Mouse (Mus musculus) inflammation-experienced regulatory T-cells (primary cell): ENCODE measurements around the gene Nfatc4. TPM values are rescaled to one million over a fixed set of nuclear protein-coding genes. Genes with fewer than 3 reads are reported as not detected.

ENCODE experiments used
- polyA plus RNA-seq, 2 experiments: library from polyadenylated mRNA; unstranded; fragments of 100-300 nt; shearing (Covaris generic); gene quantifications; one replicate each; pipeline ENCODE4 v1.2.1; 2017

Gene Nfatc4
- 1 to 10 TPM in 1 of 2 experiments, not detected in 1; 1.6 TPM for polyA plus RNA-seq

DNA sequence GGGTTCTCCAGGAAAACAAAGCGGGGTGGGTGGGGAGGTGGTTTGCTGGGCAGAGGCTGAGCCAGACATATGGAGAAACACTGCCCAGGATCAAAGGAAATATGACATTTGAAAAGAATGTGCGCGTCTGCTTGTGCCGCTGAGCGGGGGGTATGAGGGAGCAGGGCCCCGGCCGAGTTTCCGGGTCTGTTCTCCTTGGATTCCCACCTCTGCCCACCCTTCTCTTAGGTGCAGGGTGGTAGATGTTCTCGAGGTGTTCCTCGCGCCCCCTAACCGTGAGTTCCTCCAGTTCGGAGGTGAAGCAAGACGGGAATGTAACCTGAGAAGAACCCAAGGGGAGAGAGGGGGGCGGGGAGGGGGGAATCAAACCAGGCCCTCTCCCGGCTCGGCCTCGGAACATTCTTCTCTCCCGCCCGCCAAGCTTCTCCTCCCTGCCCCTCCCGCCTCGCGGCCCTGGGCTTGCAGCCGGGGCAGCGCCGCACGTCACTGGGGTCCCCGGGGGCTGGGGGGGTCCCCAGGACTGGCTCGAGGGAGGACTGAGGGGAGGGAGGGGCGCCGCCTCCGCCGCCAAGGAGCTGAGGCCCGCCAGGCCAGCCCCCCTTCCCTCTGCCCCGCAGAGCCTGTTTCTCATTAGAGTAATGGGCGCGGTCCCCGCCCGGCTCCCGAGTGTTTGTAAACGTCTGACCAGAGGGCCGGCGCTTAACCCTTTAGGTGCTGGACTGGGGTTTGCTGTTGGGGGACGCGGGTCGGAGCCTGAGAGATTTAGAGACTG is at the start of gene Nfatc4:
Gene Nfatc4 (plus strand): TSS at position 154 of the 772 bp plus-strand sequence.

DNA sequence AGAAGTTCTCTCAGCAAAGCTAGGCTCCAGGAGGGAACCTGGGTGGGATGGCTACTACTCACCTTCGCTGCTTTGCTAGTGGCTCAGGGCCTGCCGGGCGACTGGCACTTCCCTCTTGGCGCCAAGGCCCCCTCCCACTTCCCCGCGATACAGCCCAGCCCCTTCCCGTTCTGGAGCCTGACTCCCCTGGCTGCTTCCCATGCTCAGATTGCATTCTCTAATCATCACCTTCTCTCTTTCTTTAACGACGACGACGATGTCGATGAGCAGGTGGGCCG is 39.0 kb upstream of the Nfatc4 start, which contains the start of gene Adcy4:
Gene Adcy4 (minus strand): TSS at position 138 of the 278 bp plus-strand sequence.

DNA sequence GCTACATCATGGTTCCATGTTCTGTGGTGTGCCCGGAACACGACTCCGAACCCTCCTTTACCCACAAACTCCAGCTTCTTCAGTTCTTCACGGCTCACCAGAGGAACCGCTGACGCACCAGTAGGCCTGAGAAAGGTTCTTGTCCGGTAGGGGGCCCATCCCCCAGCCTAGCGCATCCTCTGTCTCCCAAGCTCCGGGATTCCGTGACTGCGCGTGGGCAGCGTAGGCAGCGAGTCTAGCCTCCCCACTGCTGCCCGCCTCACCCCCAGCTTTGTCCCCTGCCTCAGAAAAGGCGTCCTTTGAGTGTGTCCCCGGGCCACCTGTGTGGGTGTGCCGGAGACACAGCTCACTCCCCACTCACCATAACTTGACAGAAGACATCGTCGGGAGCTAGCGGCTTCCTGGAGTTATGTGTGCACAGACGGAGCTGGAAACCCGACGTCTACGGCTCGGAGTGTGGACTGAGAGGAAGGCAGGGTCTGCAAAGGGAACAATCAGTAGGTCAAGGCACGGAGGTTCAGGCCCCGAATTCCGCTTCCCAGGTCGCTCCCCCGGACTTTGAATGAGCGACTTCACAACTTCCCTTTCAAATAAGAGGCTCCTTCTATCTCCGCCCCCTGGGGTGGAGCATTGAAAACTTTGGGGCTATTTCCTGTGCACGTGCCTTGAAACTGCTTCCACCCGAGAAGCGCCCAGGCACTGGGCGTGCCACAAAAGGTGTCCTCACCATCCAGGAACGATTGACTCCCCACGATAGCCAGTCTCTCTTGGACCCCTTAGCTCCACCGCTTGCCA is 34.5 kb upstream of the Nfatc4 start, which contains the start of gene Ripk3:
Gene Ripk3 (minus strand): TSS at position 610 of the 795 bp plus-strand sequence.

DNA sequence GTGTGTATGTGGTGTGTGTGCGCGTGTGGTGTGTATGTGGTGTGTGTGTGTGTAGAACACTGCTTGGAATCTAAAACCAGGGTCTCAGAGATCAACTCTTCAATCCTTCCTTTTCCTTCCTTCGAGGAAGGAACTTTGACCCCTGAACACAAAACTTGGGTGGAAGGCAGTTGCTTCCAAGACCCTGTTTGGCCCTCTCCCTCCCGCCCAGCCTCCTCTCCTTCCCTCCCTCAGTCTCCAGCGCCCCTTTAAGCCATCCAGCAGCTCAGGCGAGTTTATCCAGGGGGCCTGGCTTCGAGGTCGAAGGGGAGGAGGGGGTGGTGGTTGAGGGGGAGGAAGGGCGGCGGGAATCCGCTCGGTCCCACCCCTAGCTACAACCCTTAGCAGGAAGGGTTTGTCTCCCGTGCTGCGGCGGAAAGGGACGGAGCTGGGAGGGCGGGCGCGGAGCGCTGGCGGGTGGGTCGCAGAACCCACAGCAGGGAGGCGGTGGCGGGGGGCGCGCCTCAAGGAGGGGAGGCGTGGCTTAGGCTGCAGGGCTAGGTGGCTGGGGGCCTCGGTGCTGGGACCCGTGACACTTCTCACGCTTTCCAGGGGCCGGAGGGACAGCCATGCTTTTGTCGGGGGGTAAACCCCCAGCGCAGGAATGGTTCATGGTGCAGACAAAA is 30.8 kb downstream of the Nfatc4 start, which contains the start of gene Nynrin:
Gene Nynrin (plus strand): TSS at position 390 of the 665 bp plus-strand sequence.

Other genes with a start within 250 kb of the Nfatc4 start
- not detected for gene Fitm1, start 247.5 kb upstream of the Nfatc4 start, polyA plus RNA-seq
- gene Psme1, start 245.0 kb upstream of the Nfatc4 start, polyA plus RNA-seq, result 1,000 to 10,000 TPM; 1,004 to 1,125 TPM
- 10 to 100 TPM; 32.7 to 34.1 TPM for gene Emc9, start 237.8 kb upstream of the Nfatc4 start, polyA plus RNA-seq
- 100 to 1,000 TPM; 686 to 830 TPM for gene Psme2, start 232.0 kb upstream of the Nfatc4 start, polyA plus RNA-seq
- 10 to 100 TPM; 61.0 to 75.2 TPM for gene Rnf31, start 231.4 kb upstream of the Nfatc4 start, polyA plus RNA-seq
- gene Irf9, start 219.6 kb upstream of the Nfatc4 start, polyA plus RNA-seq, result 100 to 1,000 TPM; 149 to 175 TPM
- 10 to 100 TPM in 1 of 2 experiments, 1 to 10 TPM in 1; 2.7 to 16.9 TPM for gene Rec8, start 205.1 kb upstream of the Nfatc4 start, polyA plus RNA-seq
- gene Ipo4, start 187.2 kb upstream of the Nfatc4 start, polyA plus RNA-seq, result 10 to 100 TPM; 50.2 to 65.2 TPM
- 1 to 10 TPM; 1.4 to 3.0 TPM for gene Gm49378, start 185.2 kb upstream of the Nfatc4 start, polyA plus RNA-seq
- 10 to 100 TPM; 73.1 to 82.7 TPM for gene Tm9sf1, start 179.3 kb upstream of the Nfatc4 start, polyA plus RNA-seq
- gene Tssk4, start 173.0 kb upstream of the Nfatc4 start, polyA plus RNA-seq, result 1 to 10 TPM; 1.4 to 2.1 TPM
- 100 to 1,000 TPM in 1 of 2 experiments, 10 to 100 TPM in 1; 97.3 to 101 TPM for gene Mdp1, start 162.6 kb upstream of the Nfatc4 start, polyA plus RNA-seq
- 10 to 100 TPM; 41.6 to 61.3 TPM for gene Gmpr2, start 151.2 kb upstream of the Nfatc4 start, polyA plus RNA-seq
- 100 to 1,000 TPM; 358 to 380 TPM for gene Nedd8, start 151.0 kb upstream of the Nfatc4 start, polyA plus RNA-seq
- gene Tinf2, start 141.3 kb upstream of the Nfatc4 start, polyA plus RNA-seq, result 10 to 100 TPM; 57.8 to 66.2 TPM
- under 1 TPM; 0.14 to 0.76 TPM for gene Tgm1, start 109.2 kb upstream of the Nfatc4 start, polyA plus RNA-seq
- 10 to 100 TPM; 54.5 to 89.6 TPM for gene Rabggta, start 100.9 kb upstream of the Nfatc4 start, polyA plus RNA-seq
- 10 to 100 TPM; 21.9 to 45.9 TPM for gene Dhrs1, start 77.5 kb upstream of the Nfatc4 start, polyA plus RNA-seq
- 10 to 100 TPM; 45.0 to 53.1 TPM for gene Nop9, start 77.5 kb upstream of the Nfatc4 start, polyA plus RNA-seq
- gene Cideb, start 64.7 kb upstream of the Nfatc4 start, polyA plus RNA-seq, result not detected
- 1 to 10 TPM in 1 of 2 experiments, under 1 TPM in 1; 0.35 to 1.1 TPM for gene Ltb4r2, start 61.7 kb upstream of the Nfatc4 start, polyA plus RNA-seq
- gene Ltb4r1, start 57.2 kb upstream of the Nfatc4 start, polyA plus RNA-seq, result 10 to 100 TPM in 1 of 2 experiments, 1 to 10 TPM in 1; 1.2 to 10.9 TPM
- gene Adcy4, start 39.0 kb upstream of the Nfatc4 start, polyA plus RNA-seq, result under 1 TPM; 0.04 to 0.45 TPM
- 10 to 100 TPM; 62.4 to 75.6 TPM for gene Ripk3, start 34.3 kb upstream of the Nfatc4 start, polyA plus RNA-seq
- 1 to 10 TPM in 1 of 2 experiments, under 1 TPM in 1; 0.22 to 1.5 TPM for gene Nynrin, start 30.9 kb downstream of the Nfatc4 start, polyA plus RNA-seq
- under 1 TPM; 0.33 to 0.48 TPM for gene Cbln3, start 61.2 kb downstream of the Nfatc4 start, polyA plus RNA-seq
- gene Khnyn, start 61.8 kb downstream of the Nfatc4 start, polyA plus RNA-seq, result 10 to 100 TPM; 67.6 to 78.9 TPM
- 10 to 100 TPM; 72.3 to 79.5 TPM for gene Sdr39u1, start 77.1 kb downstream of the Nfatc4 start, polyA plus RNA-seq
- gene Cma1, start 121.5 kb downstream of the Nfatc4 start, polyA plus RNA-seq, result not detected
- not detected for gene Cma2, start 127.8 kb downstream of the Nfatc4 start, polyA plus RNA-seq
- not detected for gene Mcpt1, start 194.8 kb downstream of the Nfatc4 start, polyA plus RNA-seq
- gene Mcpt9, start 207.4 kb downstream of the Nfatc4 start, polyA plus RNA-seq, result under 1 TPM in 1 of 2 experiments, not detected in 1; 0.32 TPM
- gene Mcpt2, start 218.9 kb downstream of the Nfatc4 start, polyA plus RNA-seq, result not detected
- gene Mcpt4, start 239.2 kb downstream of the Nfatc4 start, polyA plus RNA-seq, result not detected